Mouse (Mus musculus) left cerebral cortex, postnatal 25 days (tissue): ENCODE results near the gene Cfap161. TPM values are rescaled to one million over a fixed set of nuclear protein-coding genes. Genes with fewer than 3 reads are reported as not detected.

Experiments used
- DNase-seq, 2 experiments: peaks; one replicate each; pipeline ENCODE4 v3.0.0; 2022; ENCODE audit warnings: low spot score in 2 of 2, mixed read lengths in 1 of 2
- intact Hi-C: fragments of 180-260 bp; cut with DNase I; formaldehyde crosslinking; loops from one replicate; pipeline ENCODE4 v1.15.1; 2025
- total RNA-seq, 2 experiments: library from RNA; stranded (reverse); gene quantifications; 2 replicates each; pipeline ENCODE4 v1.2.3; 2021

Cfap161 gene
- under 1 TPM; 0.25 to 0.80 TPM for total RNA-seq

DNA sequence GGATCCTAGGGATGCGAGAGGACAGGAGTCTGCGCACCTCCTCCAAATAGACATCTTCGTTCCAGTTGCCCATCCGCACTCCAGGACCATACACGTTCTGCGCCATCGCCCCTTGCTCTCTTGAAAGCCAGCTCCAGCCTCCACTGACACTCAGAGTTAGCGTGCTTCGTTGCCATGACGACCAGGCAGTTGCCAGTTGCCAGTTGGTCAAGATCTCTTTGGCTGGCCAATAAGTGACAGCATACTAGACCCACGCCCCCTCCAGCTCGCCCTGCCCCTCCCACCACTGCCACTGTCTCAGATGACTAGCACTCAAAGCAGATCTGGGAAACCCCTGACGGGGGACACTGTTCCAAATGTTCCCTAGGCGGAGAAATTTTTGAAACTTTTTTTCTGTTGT is at the start of gene Cfap161:
Cfap161 (minus strand) TSS at position 176 of the 400 bp plus-strand sequence.
- intact Hi-C loops = no loop called here
- peak in 1 of 2 experiments; percentile 21 for DNase-seq

DNA sequence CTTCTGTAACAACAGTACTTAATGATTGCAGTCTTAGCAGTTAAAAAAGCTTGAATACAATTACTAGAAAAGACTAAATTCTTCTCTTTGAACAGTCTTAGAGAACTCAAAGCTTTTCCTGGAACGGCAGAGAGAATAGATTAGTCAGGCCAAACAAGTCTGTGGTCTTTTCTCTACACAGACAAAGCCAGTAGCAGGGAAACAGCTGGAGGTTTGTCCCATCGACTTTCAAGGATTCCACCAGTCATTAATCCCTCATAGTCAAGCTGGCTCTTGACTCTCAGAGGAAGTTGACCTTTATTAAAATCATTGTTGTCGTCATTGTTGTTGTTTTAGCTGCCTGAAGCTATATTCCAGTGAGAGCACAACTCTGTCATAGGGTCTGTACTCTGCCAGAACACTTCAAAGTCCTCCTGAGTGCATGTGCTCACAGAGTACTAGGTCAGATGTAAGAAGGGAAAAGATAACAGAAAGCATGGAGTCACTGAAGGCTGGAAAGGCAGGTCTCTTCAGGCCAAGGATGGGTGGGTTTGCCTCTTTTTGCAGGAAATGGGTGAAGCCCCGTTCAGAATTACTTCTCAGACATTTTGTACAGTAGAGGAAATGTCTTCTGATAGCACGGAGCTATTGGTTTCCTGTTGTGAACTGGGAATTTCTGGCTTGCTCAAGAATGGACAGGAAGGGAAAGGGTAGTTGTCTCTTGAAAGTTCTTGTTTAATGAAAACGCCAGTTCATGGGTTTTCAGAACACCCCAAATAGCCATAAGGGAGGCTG is 48.0 kb upstream of the Cfap161 start:
- DNase-seq = no peak
- intact Hi-C loops = no loop called here

DNA sequence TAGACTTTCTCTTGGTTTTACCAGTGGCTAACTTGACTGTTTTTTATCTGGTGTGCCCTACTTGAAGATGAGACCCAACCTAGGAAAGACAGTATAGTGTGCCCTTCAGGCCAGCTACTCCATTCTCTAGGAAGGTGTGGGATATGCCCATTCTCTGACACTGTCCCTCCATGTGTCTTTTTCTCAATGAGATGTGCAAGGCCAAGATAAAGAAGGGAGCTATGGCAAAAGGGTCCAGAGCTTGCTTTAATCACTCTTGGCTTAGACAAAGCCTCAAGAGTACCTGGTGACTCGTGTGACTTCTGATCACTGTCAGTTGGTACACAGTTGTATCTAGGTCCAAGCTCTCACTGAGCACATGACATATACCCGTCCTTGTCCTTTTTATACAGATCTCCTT is 45.4 kb upstream of the Cfap161 start:
- DNase-seq = no peak
- intact Hi-C loops = no loop called here

DNA sequence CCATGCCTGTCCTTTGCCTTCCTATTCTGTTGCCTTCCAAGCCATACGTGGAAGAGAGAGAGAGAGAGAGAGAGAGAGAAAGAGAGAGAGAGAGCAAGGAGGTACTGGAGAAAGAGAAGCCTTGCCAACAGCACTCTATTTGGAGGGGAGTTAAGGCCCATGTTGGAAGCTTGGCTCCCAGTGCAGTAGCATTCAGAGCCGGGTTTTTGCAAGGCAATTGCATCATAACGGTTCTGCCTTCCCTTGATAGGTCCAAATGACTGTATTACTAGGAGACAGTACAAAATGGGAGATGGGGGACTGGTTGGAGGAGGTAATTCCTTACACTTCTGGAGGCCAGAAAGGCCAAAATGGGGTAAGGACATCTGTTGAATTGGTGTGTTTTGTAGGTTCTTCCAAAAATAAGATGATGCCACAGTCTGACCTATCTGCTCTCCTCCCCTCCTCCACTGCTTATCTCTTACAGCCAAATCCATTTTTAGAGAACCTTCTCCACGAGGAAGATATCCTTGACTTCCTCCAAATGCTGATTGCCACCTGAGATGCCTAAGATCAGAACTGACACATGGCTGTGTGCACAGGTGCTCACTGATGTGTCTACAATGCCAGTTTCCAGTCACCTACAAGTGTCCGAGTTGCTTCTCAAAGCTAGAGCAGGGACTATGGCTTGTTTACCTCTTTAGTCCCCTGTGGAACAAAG is 44.0 kb upstream of the Cfap161 start:
- DNase-seq = peak in 1 of 2 experiments; percentile 8
- intact Hi-C loops = no loop called here

GRCm38 (mm10) chr7:83829355-83829754 is 34.7 kb upstream of the Cfap161 start:
- no peak for DNase-seq
- intact Hi-C loops = no loop called here

GRCm38 (mm10) chr7:83827402-83828076 is 32.9 kb upstream of the Cfap161 start:
- DNase-seq = no peak
- intact Hi-C loops = no loop called here

GRCm38 (mm10) chr7:83826808-83827207 is 32.1 kb upstream of the Cfap161 start:
- intact Hi-C loops = no loop called here
- no peak for DNase-seq

DNA sequence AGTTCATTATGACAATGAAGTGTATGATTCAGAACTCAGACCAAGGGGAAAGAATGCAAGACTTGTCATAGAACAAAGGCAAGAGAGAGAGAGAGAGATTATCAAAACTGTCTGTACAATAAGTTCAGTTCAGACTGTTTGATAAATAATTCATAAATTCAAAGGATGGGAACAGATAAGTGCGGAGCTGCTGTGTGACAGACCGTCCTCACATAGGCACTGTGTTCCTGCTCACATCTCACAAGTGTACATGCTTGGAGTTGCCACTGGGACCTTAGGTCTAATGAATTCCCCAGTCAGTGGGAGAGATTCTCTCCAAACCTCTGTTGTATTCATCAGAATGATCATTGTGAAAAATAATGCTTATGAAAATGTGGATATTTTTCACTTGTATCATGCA is 27.3 kb upstream of the Cfap161 start:
- intact Hi-C loops = no loop called here

GRCm38 (mm10) chr7:83816886-83817285 is 22.2 kb upstream of the Cfap161 start:
- intact Hi-C loops = loop anchor here (2.0 kb wide), 1 partner anchor 66 kb away; no protein-coding TSS in a partner anchor
- no peak for DNase-seq

More for the DNA sequence above, 27.3 kb upstream of the Cfap161 start:
- DNase-seq = no peak

- intact Hi-C loops = loop anchor here (2.0 kb wide), 1 partner anchor 67 kb away; no protein-coding TSS in a partner anchor
- peak; percentile 15 to 78 for DNase-seq
Observed at GRCm38 (mm10) chr7:83815646-83816045, 21.0 kb upstream of the Cfap161 start.

- intact Hi-C loops = no loop called here
- DNase-seq = peak in 1 of 2 experiments; percentile 17
Observed at GRCm38 (mm10) chr7:83813993-83814392, 19.3 kb upstream of the Cfap161 start.

GRCm38 (mm10) chr7:83813465-83813864 is 18.8 kb upstream of the Cfap161 start:
- DNase-seq = no peak
- intact Hi-C loops = no loop called here

- DNase-seq = no peak
- intact Hi-C loops = no loop called here
Observed at GRCm38 (mm10) chr7:83813016-83813415, 18.3 kb upstream of the Cfap161 start.

DNA sequence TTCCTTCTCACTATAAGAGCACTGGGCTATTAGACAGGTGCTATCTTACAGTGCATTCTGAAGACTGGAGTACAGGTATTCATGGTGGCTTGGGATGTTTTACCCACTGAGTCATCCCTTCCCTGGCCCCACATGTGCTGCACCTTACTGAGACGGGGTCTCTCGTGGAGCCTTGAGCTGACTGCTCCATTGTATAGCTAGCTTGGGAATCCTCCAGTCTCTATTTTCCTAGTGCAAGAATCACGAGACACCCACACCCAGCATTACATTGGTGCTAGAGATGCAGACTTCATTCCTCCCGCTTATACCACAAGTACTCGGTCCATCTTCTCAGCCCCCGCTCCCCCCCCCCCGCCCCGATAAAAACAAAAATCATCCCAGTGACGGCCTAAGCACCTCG is 17.9 kb upstream of the Cfap161 start:
- DNase-seq = no peak

GRCm38 (mm10) chr7:83811916-83812315 is 17.2 kb upstream of the Cfap161 start:
- peak in 1 of 2 experiments; percentile 53 for DNase-seq
- intact Hi-C loops = no loop called here

More for the DNA sequence above, 17.9 kb upstream of the Cfap161 start:
- intact Hi-C loops = no loop called here

DNA sequence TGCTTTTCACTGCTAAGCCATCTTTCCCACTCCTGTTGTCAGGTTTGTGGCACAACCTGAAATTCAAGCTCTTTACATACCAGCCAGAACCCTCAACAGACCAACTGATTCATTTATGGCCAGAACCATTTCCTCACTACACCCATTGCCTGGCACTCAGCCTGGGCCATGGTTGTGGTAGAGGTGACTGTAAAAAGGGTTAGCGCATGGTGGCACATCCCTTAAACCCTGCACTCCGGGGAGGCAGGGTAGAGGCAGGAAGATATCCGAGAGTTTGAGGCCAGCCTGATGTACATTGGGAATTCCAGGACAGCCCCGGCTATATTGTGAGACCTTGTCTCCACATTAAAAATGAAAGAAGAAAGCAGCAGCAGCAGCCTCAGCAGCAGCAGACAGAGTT is 16.8 kb upstream of the Cfap161 start:
- DNase-seq = no peak
- intact Hi-C loops = no loop called here

GRCm38 (mm10) chr7:83810141-83811100 is 15.7 kb upstream of the Cfap161 start:
- intact Hi-C loops = no loop called here
- no peak for DNase-seq

GRCm38 (mm10) chr7:83809715-83810114 is 15.0 kb upstream of the Cfap161 start:
- no peak for DNase-seq
- intact Hi-C loops = no loop called here

- intact Hi-C loops = no loop called here
- DNase-seq = peak; percentile 60 to 83
Observed at GRCm38 (mm10) chr7:83809060-83809459, 14.4 kb upstream of the Cfap161 start.
